In the genomic region with DNA sequence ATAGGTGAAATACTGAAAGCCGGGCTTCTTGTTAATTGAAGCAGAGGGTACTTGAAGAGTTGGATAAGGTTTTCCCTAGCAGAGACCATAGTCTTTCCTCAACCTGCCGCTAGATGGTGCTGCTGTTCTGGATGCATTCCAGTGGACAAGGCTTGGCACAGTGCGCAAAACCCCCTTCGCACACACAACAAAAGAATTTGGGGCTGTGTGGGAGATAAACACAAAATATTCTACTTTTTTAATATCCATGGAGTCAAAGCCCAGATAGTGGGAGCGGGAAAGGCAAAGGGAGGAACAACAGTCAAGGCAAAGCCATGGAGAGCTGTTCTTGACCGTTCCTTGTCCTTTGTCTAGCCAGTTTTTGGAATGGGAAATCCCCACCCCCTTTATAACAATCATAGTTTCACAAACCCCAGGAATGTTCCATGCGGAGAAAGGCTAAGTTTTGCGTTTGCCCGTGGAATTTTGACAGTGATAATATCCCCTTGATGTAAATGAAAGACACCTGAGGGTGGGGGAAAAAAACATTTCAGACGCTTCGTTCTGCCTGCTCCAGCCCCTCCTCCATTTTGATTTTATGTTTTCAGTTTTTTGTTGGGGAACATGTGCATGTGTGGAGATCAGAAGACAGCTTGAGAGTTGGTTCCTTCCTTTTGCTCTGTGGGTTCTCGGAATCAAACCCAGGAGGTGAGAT, we compare ENCODE assay signal across 8 mouse cellular contexts. TPM values are rescaled to one million over a fixed set of nuclear protein-coding genes. Genes with fewer than 3 reads are reported as not detected.
A peak's percentile ranks its signal among the peaks of the same experiment; 100 is the strongest.
DNase-seq lines count a peak whose midpoint lies in the region; ATAC-seq and TF ChIP-seq lines count a peak whose summit lies in the region.

No protein-coding gene starts in this region.

- peak overlapping the region; percentile 44 for H3K9ac ChIP-seq in hindbrain, postnatal 0 days (replicated peaks; ENCODE audit: low read length)

- intact Hi-C loops in gastrocnemius, adult 2 months (cut with DNase I), result loop anchor here (1.0 to 5.0 kb wide), 4 partner anchors 32 to 194 kb away; a partner anchor contains a TSS
- intact Hi-C loops in left cerebral cortex, adult 2 months (cut with DNase I), result loop anchor here (1.0 to 5.0 kb wide), 6 partner anchors 32 to 218 kb away; a partner anchor contains a TSS

- DNase-seq in R1 (ENCODE audit: low read depth, low spot score), result peak; percentile 95
- peak; percentile 94 to 95 for DNase-seq in cerebellum, postnatal 4 days (ENCODE audit: low spot score in 2 of 2)
- peak; percentile 88 for DNase-seq in gastrocnemius, adult 2 months
- peak; percentile 96 for DNase-seq in hindbrain, postnatal 0 days (ENCODE audit: low spot score)
- peak; percentile 85 to 88 for DNase-seq in left cerebral cortex, adult 2 months (ENCODE audit: extremely low spot score in 1 of 2, low spot score in 2 of 2)
- DNase-seq in right cerebral cortex, postnatal 10 days (ENCODE audit: low spot score in 2 of 2), result peak; percentile 90 to 95
- DNase-seq in urinary bladder, postnatal 36 days (ENCODE audit: low spot score in 2 of 2), result peak; percentile 86 to 87

- H3K4me1 ChIP-seq in hindbrain, postnatal 0 days (ENCODE audit: insufficient read depth, low read length), result peaks cover 32% of the 10 kb centered on the region
- peaks cover 62% of the 10 kb centered on the region for H3K4me1 ChIP-seq in megakaryocyte, embryonic 14.5 days

- peak overlapping the region; percentile 99 for H3K27ac ChIP-seq in gastrocnemius, adult 2 months
- H3K27ac ChIP-seq in hindbrain, postnatal 0 days, result peak overlapping the region; percentile 84
- peak overlapping the region; percentile 4; the same call in 1 of the 2 replicates for H3K27ac ChIP-seq in left cerebral cortex, adult 2 months

- H3K27me3 ChIP-seq in hindbrain, postnatal 0 days (ENCODE audit: insufficient read depth, low read length), result no peaks in the 10 kb centered on the region
- peaks cover 15% of the 10 kb centered on the region for H3K27me3 ChIP-seq in megakaryocyte, embryonic 14.5 days (replicated peaks)

- H3K9me3 ChIP-seq in hindbrain, postnatal 0 days (ENCODE audit: low read length), result no peaks in the 10 kb centered on the region
- H3K9me3 ChIP-seq in megakaryocyte, embryonic 14.5 days, result no peaks in the 10 kb centered on the region

- 15% methylated on average over 12 of the region's 12 CpGs for WGBS in hindbrain, postnatal 0 days

- H3K36me3 ChIP-seq in hindbrain, postnatal 0 days (ENCODE audit: insufficient read depth, low read length), result peaks cover 12% of the 10 kb centered on the region; the same call in 1 of the 2 replicates
- H3K36me3 ChIP-seq in megakaryocyte, embryonic 14.5 days (replicated peaks; ENCODE audit: low read length), result peaks cover 23% of the 10 kb centered on the region

- peak; percentile 93 for TF ChIP-seq CTCF in gastrocnemius, adult 2 months (IDR thresholded peaks at IDR 0.05)
- TF ChIP-seq CTCF in hindbrain, postnatal 0 days (IDR thresholded peaks at IDR 0.05; ENCODE audit: low read depth), result peak; percentile 95
- TF ChIP-seq CTCF in left cerebral cortex, adult 2 months (IDR thresholded peaks at IDR 0.05), result peak; percentile 95

- peak overlapping the region; percentile 93 for H3K4me3 ChIP-seq in gastrocnemius, adult 2 months
- peak overlapping the region; percentile 22 for H3K4me3 ChIP-seq in hindbrain, postnatal 0 days (ENCODE audit: low read length)
- peak overlapping the region; percentile 91 for H3K4me3 ChIP-seq in left cerebral cortex, adult 2 months
- H3K4me3 ChIP-seq in megakaryocyte, embryonic 14.5 days (replicated peaks), result peak overlapping the region; percentile 95

- ATAC-seq in hindbrain, postnatal 0 days, result peak; percentile 33; the same call in 1 of the 2 replicates

- H3K4me2 ChIP-seq in hindbrain, postnatal 0 days (ENCODE audit: low read depth, low read length), result peak overlapping the region; percentile 83

RNA-seq across cellular contexts. Expression of a gene that starts 1.1 kb away (rescaled TPM):
- 10 to 100 TPM; 25.4 to 28.1 TPM for total RNA-seq in gastrocnemius, adult 2 months (2021)
- 68.6 and 90.4 TPM in 2 replicates for total RNA-seq in hindbrain, postnatal 0 days (2014; rRNA removed)
- 69.2 and 69.3 TPM in 2 replicates for polyA plus RNA-seq in hindbrain, postnatal 0 days (2015; fragmentation: Nextera tagmentation; extraction: Ambion mirVana)
- 100 to 1,000 TPM; 108 to 111 TPM for total RNA-seq in left cerebral cortex, adult 2 months (2021)
- 54.1 and 94.8 TPM in 2 replicates for polyA plus RNA-seq in megakaryocyte, embryonic 14.5 days (2012; ENCODE audit: insufficient read depth, low replicate concordance)

RNA-seq across cellular contexts. Expression of a gene that starts 2.6 kb away (rescaled TPM):
- 1 to 10 TPM in 1 of 2 experiments, under 1 TPM in 1; 0.64 to 1.1 TPM for total RNA-seq in gastrocnemius, adult 2 months (2021)
- total RNA-seq in hindbrain, postnatal 0 days (2014; rRNA removed), result 0.14 and 1.8 TPM in 2 replicates
- polyA plus RNA-seq in hindbrain, postnatal 0 days (2015; fragmentation: Nextera tagmentation; extraction: Ambion mirVana), result 0.76 and 0.98 TPM in 2 replicates
- total RNA-seq in left cerebral cortex, adult 2 months (2021), result 1 to 10 TPM; 3.3 to 3.8 TPM
- polyA plus RNA-seq in megakaryocyte, embryonic 14.5 days (2012; ENCODE audit: insufficient read depth, low replicate concordance), result 0.56 TPM in 1 of 2 replicates, not detected in the other

RNA-seq across cellular contexts. Expression of a gene that starts 10.8 kb away (rescaled TPM):
- total RNA-seq in gastrocnemius, adult 2 months (2021), result 10 to 100 TPM; 98.0 to 98.5 TPM
- 696 and 745 TPM in 2 replicates for total RNA-seq in hindbrain, postnatal 0 days (2014; rRNA removed)
- polyA plus RNA-seq in hindbrain, postnatal 0 days (2015; fragmentation: Nextera tagmentation; extraction: Ambion mirVana), result 427 and 463 TPM in 2 replicates
- 100 to 1,000 TPM; 299 to 311 TPM for total RNA-seq in left cerebral cortex, adult 2 months (2021)
- polyA plus RNA-seq in megakaryocyte, embryonic 14.5 days (2012; ENCODE audit: insufficient read depth, low replicate concordance), result 144 and 601 TPM in 2 replicates

RNA-seq across cellular contexts. Expression of a gene that starts 12.7 kb away (rescaled TPM):
- total RNA-seq in gastrocnemius, adult 2 months (2021), result 10 to 100 TPM in 1 of 2 experiments, 1 to 10 TPM in 1; 6.5 to 10.6 TPM
- total RNA-seq in hindbrain, postnatal 0 days (2014; rRNA removed), result 3.1 and 7.1 TPM in 2 replicates
- 5.0 and 6.0 TPM in 2 replicates for polyA plus RNA-seq in hindbrain, postnatal 0 days (2015; fragmentation: Nextera tagmentation; extraction: Ambion mirVana)
- 10 to 100 TPM in 1 of 2 experiments, 1 to 10 TPM in 1; 9.5 to 10.6 TPM for total RNA-seq in left cerebral cortex, adult 2 months (2021)
- polyA plus RNA-seq in megakaryocyte, embryonic 14.5 days (2012; ENCODE audit: insufficient read depth, low replicate concordance), result 5.3 and 13.1 TPM in 2 replicates

RNA-seq across cellular contexts. Expression of a gene that starts 12.9 kb away (rescaled TPM):
- total RNA-seq in gastrocnemius, adult 2 months (2021), result 1 to 10 TPM; 1.2 to 1.9 TPM
- 0.94 and 4.6 TPM in 2 replicates for total RNA-seq in hindbrain, postnatal 0 days (2014; rRNA removed)
- 2.0 and 2.8 TPM in 2 replicates for polyA plus RNA-seq in hindbrain, postnatal 0 days (2015; fragmentation: Nextera tagmentation; extraction: Ambion mirVana)
- total RNA-seq in left cerebral cortex, adult 2 months (2021), result 1 to 10 TPM; 1.4 to 1.9 TPM
- 2.0 and 2.5 TPM in 2 replicates for polyA plus RNA-seq in megakaryocyte, embryonic 14.5 days (2012; ENCODE audit: insufficient read depth, low replicate concordance)

Comparison
In these comparisons a context has a peak if more than half of its experiments do, and no peak if none do; other contexts are left out.
1. Peak in every context shown above with its lines: DNase-seq, ATAC-seq, H3K4me3 ChIP-seq and H3K27ac ChIP-seq.
2. H3K27ac ChIP-seq: peak in every context shown above with its lines; median percentile 99 in gastrocnemius, adult 2 months; 84 in hindbrain, postnatal 0 days; 4 in left cerebral cortex, adult 2 months.
3. H3K4me3 ChIP-seq: peak in every context shown above with its lines; median percentile 95 in megakaryocyte, embryonic 14.5 days; 93 in gastrocnemius, adult 2 months; 91 in left cerebral cortex, adult 2 months; 22 in hindbrain, postnatal 0 days.